Mouse (Mus musculus): ENCODE data around the gene Tfam. TPM values are rescaled to one million over a fixed set of nuclear protein-coding genes. Genes with fewer than 3 reads are reported as not detected.

Tfam gene
- total and polyA plus RNA-seq, 2 experiments = 10.4 to 19.6 TPM

- no peak overlapping the region for H3K9ac ChIP-seq (ENCODE audit: low read depth, low read length)
- H3K79me2 ChIP-seq (ENCODE audit: control insufficient read depth, insufficient read depth, low read length) = peaks cover 9% of the 10 kb centered on the region; the same call in 1 of the 2 replicates
- no peaks in the 10 kb centered on the region for H3K27me3 ChIP-seq (ENCODE audit: control insufficient read depth, insufficient read depth, low read length)
- H3K27ac ChIP-seq (replicated peaks; ENCODE audit: insufficient read depth, low read depth, low read length) = no peak overlapping the region
- no peak for DNase-seq (ENCODE audit: extremely low read depth, low read depth, low spot score)
- H3K4me3 ChIP-seq (ENCODE audit: insufficient read depth, low read depth, low read length) = no peak overlapping the region
- peaks cover 24% of the 10 kb centered on the region for H3K4me1 ChIP-seq (ENCODE audit: control insufficient read depth, insufficient read depth, low read length)
- peaks cover 13% of the 10 kb centered on the region for H3K36me3 ChIP-seq (ENCODE audit: control insufficient read depth, insufficient read depth, low read length)
- TF ChIP-seq POLR2A (IDR thresholded peaks at IDR 0.05; ENCODE audit: extremely low read depth, insufficient read depth, low read length) = no peak
- peak; percentile 50 for TF ChIP-seq CTCF (IDR thresholded peaks at IDR 0.05; ENCODE audit: low read depth, low read length)
- WGBS = 91% methylated on average over 2 of the region's 2 CpGs
Observed at GRCm38 (mm10) chr10:71180057-71180456, 58.0 kb downstream of the Tfam start.

DNA sequence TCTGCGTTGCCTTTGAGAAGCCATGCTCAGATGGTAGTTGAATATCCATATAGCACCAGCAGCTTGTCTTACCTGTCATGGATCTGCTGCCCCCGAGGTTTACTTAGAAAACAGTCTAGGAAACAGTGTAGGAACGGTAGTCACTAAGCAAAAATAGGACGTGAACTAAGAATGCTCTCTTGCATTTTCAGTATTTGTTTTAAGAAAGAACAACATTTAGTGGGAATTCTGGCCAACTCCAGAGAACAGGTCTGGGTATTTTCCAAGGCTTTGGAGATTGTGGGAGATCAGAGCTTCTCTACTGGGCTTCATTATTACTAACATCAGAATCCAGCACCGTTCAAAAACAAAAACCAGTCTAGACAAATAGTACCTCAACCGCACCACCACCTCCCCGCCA lies 60.9 kb downstream of the Tfam start:
- H3K36me3 ChIP-seq (ENCODE audit: control insufficient read depth, insufficient read depth, low read length) = peaks cover 20% of the 10 kb centered on the region
- H3K79me2 ChIP-seq (ENCODE audit: control insufficient read depth, insufficient read depth, low read length) = peaks cover 9% of the 10 kb centered on the region; the same call in 1 of the 2 replicates
- H3K9ac ChIP-seq (ENCODE audit: low read depth, low read length) = no peak overlapping the region
- H3K4me3 ChIP-seq (ENCODE audit: insufficient read depth, low read depth, low read length) = no peak overlapping the region
- peaks cover 16% of the 10 kb centered on the region for H3K4me1 ChIP-seq (ENCODE audit: control insufficient read depth, insufficient read depth, low read length)
- no peaks in the 10 kb centered on the region for H3K27me3 ChIP-seq (ENCODE audit: control insufficient read depth, insufficient read depth, low read length)
- WGBS = 36% methylated on average over 7 of the region's 7 CpGs
- peak; percentile 69 for DNase-seq (ENCODE audit: extremely low read depth, low read depth, low spot score)
- H3K27ac ChIP-seq (replicated peaks; ENCODE audit: insufficient read depth, low read depth, low read length) = peak overlapping the region; percentile 42; the same call in 1 of the 2 replicates
- TF ChIP-seq POLR2A (IDR thresholded peaks at IDR 0.05; ENCODE audit: extremely low read depth, insufficient read depth, low read length) (no peak), CTCF (IDR thresholded peaks at IDR 0.05; ENCODE audit: low read depth, low read length) (no peak)

- no peak for TF ChIP-seq CTCF (IDR thresholded peaks at IDR 0.05; ENCODE audit: low read depth, low read length)
- TF ChIP-seq POLR2A (IDR thresholded peaks at IDR 0.05; ENCODE audit: extremely low read depth, insufficient read depth, low read length) = no peak
- Histone ChIP-seq H3K9ac (ENCODE audit: low read depth, low read length) (no peak overlapping the region), H3K36me3 (ENCODE audit: control insufficient read depth, insufficient read depth, low read length) (peaks cover 27% of the 10 kb centered on the region), H3K4me3 (ENCODE audit: insufficient read depth, low read depth, low read length) (no peak overlapping the region), H3K27me3 (ENCODE audit: control insufficient read depth, insufficient read depth, low read length) (no peaks in the 10 kb centered on the region), H3K4me1 (ENCODE audit: control insufficient read depth, insufficient read depth, low read length) (peaks cover 14% of the 10 kb centered on the region), H3K27ac (replicated peaks; ENCODE audit: insufficient read depth, low read depth, low read length) (no peak overlapping the region), H3K79me2 (ENCODE audit: control insufficient read depth, insufficient read depth, low read length) (peaks cover 9% of the 10 kb centered on the region; the same call in 1 of the 2 replicates)
- no peak for DNase-seq (ENCODE audit: extremely low read depth, low read depth, low spot score)
- 87% methylated on average over 8 of the region's 8 CpGs for WGBS
Observed at GRCm38 (mm10) chr10:71176341-71176740, 61.7 kb downstream of the Tfam start.

Other genes starting within 250 kb of the Tfam start
- 1.6 and 1.7 TPM in 2 replicates for gene Bicc1, start 78.6 kb downstream of the Tfam start, total RNA-seq (2014; rRNA removed)
- gene Bicc1, start 78.6 kb downstream of the Tfam start, polyA plus RNA-seq (2012; rRNA removed) = 0.75 and 1.0 TPM in 2 replicates
- gene Ube2d1, start 47.0 kb upstream of the Tfam start, total RNA-seq (2014; rRNA removed) = 5.3 and 6.2 TPM in 2 replicates
- 8.0 and 9.5 TPM in 2 replicates for gene Ube2d1, start 47.0 kb upstream of the Tfam start, polyA plus RNA-seq (2012; rRNA removed)
- gene Cisd1, start 106.7 kb upstream of the Tfam start, total RNA-seq (2014; rRNA removed) = 159 and 205 TPM in 2 replicates
- 209 and 211 TPM in 2 replicates for gene Cisd1, start 106.7 kb upstream of the Tfam start, polyA plus RNA-seq (2012; rRNA removed)
- 46.2 and 54.8 TPM in 2 replicates for gene Ipmk, start 109.5 kb upstream of the Tfam start, total RNA-seq (2014; rRNA removed)
- gene Ipmk, start 109.5 kb upstream of the Tfam start, polyA plus RNA-seq (2012; rRNA removed) = 11.6 and 13.7 TPM in 2 replicates

Measured in liver, adult 2 months (tissue).